Mouse (Mus musculus): ENCODE measurements around the gene Chsy1.

Gene Chsy1

DNA sequence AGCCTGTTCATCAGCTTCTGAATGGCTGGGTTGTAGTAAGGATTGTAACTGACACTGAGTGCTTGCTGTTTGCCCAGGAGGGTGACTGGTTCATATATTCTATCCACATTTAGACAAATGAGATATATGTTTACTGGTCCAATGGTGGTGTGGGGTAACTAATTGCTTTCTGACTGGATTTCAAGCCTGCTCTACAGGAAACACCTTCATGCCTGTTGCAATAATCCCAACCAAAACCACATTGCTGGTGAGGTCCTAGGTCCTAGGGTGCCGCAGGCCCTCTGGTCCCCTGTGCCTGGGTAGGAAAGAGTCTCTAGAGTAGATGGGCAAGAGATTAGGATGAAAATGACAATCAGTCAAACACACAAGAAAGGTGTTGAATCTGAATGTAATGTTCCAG, 103.6 kb downstream of the Chsy1 start:
- no peak for DNase-seq (ENCODE audit: low read depth, low spot score)

GRCm38 (mm10) chr7:66214477-66214876, 105.2 kb downstream of the Chsy1 start:
- no peak for DNase-seq (ENCODE audit: low read depth, low spot score)

DNA sequence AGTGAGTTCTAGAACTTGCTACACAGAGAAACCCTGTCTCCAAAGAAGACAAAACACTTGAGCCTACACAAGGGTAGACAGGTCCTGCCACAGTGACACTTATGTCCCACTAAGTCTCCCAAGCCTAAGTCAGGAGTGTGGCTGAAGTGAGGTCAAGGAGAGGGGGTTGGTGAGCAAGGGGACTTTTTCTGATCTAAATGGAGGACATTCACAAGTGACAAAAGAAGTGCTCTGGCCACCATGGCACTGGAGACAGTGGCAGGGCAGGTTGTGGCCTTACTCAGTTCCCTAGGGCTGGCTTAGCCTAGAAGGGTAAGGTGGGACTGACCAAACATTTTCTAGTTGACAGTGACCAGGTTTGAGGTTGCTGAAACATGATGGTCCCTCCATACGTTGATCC, 106.6 kb downstream of the Chsy1 start:
- DNase-seq (ENCODE audit: low read depth, low spot score), result no peak

DNA sequence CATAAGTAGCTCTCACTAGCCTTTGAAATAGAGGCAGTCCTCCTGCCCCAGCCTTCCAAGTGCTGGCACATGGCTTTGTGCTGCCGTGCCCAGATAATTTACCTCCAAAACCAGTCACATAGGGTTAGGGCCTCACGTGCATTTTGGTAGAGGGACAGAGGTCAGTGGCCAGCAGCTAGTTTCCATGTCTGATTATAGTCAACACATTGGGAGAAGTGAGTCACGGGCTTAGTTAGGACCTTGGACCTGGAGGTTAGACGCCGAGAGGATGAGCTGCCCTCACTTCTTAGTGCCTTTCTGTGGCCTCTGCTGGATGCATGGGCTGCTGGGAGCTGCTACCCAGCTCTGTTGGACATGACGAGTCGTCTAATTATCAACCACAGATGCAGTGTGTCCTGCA, 107.7 kb downstream of the Chsy1 start:
- DNase-seq (ENCODE audit: low read depth, low spot score), result no peak

DNA sequence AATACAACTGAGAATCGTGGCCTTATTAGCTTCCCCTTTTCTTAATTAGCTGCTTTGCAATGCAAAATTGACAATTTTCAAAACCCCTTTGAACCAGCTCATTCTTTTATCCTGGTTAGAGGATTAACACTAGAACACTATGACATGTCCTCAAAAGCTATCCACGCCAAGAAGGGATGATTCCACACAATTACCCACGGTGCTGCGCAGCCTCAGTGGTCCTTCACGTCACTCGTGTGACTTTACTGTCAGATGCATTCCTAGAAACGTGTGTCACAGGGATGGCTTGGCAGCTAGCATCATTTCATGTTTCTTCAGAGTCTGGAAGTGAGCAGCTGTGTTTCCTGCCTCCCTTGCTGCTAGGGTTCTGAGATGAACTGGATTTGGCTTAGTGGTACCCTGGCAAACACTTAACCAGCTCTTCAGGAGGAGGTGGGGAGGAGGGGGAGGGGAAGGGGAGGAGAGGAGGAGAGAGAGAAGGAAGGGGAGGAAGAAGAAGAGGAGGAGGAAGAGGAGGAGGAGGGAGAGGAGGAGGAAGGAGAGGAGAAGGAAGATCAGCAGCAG, 108.3 kb downstream of the Chsy1 start:
- no peak for DNase-seq (ENCODE audit: low read depth, low spot score)

- DNase-seq (ENCODE audit: low read depth, low spot score), result no peak
These were observed 109.1 kb downstream of the Chsy1 start for GRCm38 (mm10) chr7:66218193-66219014.

DNA sequence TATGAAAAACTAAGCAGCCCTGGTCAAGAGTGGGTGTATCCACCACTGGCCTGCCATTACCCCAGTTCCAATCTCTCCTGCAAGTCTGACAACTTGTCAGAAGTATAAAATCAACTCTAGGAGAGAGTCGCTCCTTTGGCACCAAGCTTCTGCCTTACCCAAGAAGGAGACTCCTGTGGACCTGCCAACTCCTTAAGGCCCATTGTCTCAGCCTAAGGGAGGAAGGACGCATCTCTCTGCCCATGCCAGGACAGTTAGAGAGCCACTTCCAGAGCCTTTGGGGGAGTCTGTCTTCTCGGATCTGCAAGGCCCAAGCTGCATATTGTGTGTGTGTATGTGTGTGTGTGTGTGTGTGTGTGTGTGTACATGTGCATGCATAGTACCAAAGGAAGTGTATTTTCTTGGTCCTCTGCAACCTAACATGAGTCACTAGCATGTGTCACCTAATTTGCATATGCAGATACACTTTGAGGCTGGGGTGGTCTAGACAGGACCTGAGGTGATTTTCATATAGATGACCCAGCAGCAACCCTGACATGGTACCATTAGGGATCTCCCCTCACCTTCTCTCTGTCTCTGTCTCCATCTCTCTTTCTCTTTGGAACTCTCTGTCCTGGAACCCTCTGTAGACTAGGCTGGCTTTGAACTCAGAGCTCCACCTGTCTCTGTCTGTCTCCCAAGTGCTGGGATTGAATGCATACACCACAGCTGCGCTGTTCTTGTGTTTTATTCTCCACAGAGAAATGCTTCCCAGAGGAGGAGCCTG, 109.9 kb downstream of the Chsy1 start:
- no peak for DNase-seq (ENCODE audit: low read depth, low spot score)

DNA sequence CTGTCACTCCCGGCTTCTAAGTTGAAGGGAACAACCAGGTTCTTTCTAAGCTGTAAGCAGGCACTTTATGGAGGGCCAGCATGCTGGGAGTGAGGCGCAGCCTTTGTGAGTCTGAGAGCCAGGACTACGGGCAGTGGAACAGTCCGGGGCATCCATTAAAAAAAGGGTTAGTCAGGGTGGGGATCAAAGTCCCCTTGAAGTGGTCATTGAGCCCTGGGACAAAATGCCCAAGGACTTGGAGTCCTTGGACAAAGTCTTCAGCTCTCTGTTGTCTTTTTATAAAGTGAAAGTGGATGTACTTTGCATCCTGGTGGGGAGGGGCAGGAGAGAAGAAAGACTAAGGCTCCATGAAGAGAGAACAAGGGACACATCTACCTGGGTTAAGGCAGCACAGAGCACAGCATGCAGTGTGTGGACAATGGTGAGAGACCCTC, 110.5 kb downstream of the Chsy1 start:
- DNase-seq (ENCODE audit: low read depth, low spot score), result no peak

DNA sequence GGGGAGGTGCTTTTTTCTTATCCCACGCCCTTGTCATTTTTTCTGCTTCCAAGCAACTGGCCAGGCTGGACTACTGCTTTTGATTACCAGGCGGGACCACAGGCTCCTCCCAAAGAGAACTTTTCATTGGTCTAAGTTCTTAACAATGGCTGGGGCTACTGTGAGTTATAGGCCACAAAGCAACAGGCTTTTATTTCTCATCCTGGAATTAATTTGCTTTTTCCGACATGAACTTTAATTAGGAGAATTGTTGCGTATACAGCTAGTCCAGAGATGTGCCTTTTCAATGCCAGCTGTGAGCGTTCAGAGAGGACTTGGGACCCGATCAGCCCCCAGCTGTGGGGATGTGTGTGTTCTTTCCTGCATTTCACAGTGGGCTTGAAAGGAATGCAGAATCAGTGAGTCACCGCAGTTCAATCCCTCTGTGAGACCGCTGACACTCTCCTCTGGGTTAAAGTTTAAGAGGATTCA, 113.3 kb downstream of the Chsy1 start:
- no peak for DNase-seq (ENCODE audit: low read depth, low spot score)

All from ES-CJ7 (cell line).